Mouse (Mus musculus): ENCODE data around the gene Grin2d.
A peak's percentile ranks its signal among the peaks of the same experiment; 100 is the strongest.

Grin2d gene

GRCm38 (mm10) chr7:45853089-45853488 is 25.1 kb downstream of the Grin2d start:
- DNase-seq (ENCODE audit: low read depth, low spot score): no peak

DNA sequence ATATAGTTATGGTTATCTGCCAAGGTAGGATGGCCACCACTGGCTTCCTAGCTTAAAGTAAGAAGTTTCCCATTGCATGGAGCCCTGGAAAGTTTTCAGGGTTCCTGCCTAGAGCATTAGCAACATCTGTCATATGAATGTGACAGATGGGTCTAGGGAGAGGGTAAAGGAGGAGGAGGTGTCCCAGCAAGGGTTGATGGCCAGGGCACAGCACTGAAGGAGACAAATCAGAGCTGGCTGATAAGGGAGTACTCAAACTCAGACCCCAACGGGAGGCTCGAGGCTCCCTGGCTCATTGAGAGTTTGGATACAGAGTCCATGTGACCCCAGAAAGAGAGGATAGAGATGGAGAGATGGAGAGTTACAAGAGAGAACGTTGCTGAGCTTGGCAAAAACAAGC is 27.5 kb downstream of the Grin2d start:
- DNase-seq (ENCODE audit: low read depth, low spot score): no peak

- DNase-seq (ENCODE audit: low read depth, low spot score): no peak
These were observed 29.6 kb downstream of the Grin2d start for GRCm38 (mm10) chr7:45848447-45849027.

DNA sequence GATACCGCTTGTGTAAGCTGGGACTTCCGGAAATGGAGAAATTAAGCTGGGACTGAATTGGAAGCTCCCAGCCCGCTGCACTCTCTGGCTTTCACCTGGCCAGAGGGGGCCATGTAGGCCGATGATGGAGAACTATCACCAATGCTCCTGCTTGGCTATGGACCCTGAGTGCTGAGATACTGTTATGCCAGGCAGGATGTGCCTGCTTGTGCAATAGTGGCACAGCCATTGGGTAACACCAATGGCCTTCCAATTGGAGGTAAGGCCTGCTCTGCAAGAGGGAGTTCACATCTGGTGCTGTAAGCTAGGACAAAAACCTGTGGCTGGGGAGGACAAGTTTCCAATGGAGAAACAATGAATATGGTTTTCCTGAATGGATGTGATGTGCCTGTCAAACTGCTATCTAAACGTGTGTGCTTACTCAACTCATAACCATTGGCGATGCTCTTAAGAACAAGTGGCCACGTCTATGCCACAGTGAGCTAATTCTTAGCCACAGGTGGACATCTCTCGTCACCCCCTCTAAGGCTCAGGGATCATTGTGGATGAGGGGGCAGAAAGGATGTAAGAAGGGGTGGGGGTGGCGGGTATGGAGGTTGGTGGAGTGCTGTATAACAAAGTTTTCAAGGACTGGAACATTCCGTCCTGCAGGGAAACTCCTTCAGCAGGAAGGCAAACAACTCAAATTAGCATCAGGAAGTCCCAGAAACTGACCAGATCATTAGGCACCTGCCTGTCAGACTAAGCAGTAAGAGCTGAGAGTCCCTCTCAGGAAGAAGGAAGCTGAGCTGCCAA is 35.0 kb downstream of the Grin2d start:
- DNase-seq (ENCODE audit: low read depth, low spot score): no peak

- DNase-seq (ENCODE audit: low read depth, low spot score): no peak
These were observed 44.3 kb downstream of the Grin2d start for GRCm38 (mm10) chr7:45833924-45834323.

GRCm38 (mm10) chr7:45833148-45833790 is 44.9 kb downstream of the Grin2d start:
- no peak for DNase-seq (ENCODE audit: low read depth, low spot score)

DNA sequence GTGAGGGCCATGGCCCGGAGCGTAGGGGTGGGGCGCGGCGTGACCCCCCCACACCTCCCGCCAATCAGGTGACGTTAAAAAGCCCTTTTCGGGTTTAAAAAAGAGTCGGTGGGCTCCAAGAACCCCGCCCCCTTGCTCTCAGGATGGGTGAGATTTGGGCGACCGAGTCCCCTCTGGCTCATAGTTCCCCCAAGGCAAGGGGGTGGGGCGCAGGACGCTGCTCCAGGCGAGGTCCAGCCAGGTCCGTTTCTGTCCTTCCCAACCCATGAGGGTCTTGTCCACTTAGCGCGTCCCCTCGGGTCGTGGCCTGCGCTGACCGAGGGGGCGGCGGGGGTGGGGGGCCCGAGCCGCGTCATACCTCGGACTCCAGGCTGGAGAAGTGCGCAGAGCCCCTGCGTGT is 45.8 kb downstream of the Grin2d start:
- DNase-seq (ENCODE audit: low read depth, low spot score): no peak

- DNase-seq (ENCODE audit: low read depth, low spot score): no peak
These were observed 47.1 kb downstream of the Grin2d start for GRCm38 (mm10) chr7:45831128-45831525.

- peak; percentile 84 for DNase-seq (ENCODE audit: low read depth, low spot score)
These were observed 47.6 kb downstream of the Grin2d start, which contains the start of gene Grwd1 for GRCm38 (mm10) chr7:45830427-45831127. Gene Grwd1 (minus strand): TSS chr7:45830944.

DNA sequence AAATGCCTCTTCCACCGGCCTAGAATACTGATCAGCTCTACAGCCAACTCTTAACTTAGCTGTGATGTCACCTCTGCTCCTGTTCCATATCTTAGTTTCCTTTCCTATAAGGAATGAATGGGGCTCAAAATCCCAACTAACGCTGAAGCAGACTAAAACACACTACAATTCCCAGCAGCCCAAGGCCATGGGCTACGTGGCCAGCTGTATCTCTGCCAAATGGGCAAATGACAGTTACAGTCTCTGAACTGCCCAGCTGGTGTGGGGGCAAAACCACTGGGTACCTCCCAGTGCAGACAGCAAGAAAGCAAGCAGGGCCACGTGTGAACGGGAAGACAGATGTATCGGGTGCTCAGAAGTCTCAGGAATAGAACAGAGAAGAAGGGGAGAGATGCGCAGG is 51.5 kb downstream of the Grin2d start:
- DNase-seq (ENCODE audit: low read depth, low spot score): no peak

- no peak for DNase-seq (ENCODE audit: low read depth, low spot score)
These were observed 53.6 kb downstream of the Grin2d start, which contains the start of gene Kcnj14 for GRCm38 (mm10) chr7:45824598-45824997. Gene Kcnj14 (minus strand): TSS chr7:45824782.

DNA sequence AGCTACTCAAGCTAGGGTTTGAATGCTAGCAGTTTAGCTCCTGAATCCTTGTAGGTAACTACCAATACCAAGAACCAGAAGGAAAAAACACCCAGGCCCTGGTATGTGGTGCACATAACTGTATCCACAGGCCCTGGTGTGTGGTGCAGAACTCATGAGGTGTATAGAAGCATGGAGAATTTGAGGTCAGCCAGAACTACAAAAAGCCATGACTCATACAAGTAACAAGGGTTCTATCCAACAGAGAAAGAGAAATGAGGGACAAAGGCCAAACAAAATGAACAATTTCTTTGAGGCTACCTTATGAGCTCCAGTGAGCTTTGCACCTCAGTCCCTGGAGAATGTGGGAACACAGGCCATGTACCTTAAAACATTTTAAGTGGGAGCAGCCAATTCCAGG is 57.3 kb downstream of the Grin2d start:
- no peak for DNase-seq (ENCODE audit: low read depth, low spot score)

GRCm38 (mm10) chr7:45819843-45820242 is 58.3 kb downstream of the Grin2d start:
- DNase-seq (ENCODE audit: low read depth, low spot score): no peak

DNA sequence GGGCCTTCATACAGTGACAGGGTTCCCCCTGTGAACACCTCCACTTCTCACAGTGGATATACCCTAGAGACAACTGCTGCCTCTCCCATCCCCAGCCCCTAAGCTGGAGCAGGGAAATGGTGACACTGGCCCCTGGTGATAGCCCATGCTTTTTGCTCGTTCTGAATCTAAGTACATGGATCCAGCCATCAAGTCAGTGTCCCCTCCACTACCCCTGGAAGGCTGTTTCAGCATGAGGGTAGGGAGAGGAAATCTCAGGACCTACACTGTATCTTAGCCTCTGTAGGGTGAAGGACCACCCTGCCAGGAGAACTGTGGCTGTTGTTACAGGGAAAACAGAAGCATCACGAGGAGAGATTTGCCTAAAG is 62.2 kb downstream of the Grin2d start:
- no peak for DNase-seq (ENCODE audit: low read depth, low spot score)

DNA sequence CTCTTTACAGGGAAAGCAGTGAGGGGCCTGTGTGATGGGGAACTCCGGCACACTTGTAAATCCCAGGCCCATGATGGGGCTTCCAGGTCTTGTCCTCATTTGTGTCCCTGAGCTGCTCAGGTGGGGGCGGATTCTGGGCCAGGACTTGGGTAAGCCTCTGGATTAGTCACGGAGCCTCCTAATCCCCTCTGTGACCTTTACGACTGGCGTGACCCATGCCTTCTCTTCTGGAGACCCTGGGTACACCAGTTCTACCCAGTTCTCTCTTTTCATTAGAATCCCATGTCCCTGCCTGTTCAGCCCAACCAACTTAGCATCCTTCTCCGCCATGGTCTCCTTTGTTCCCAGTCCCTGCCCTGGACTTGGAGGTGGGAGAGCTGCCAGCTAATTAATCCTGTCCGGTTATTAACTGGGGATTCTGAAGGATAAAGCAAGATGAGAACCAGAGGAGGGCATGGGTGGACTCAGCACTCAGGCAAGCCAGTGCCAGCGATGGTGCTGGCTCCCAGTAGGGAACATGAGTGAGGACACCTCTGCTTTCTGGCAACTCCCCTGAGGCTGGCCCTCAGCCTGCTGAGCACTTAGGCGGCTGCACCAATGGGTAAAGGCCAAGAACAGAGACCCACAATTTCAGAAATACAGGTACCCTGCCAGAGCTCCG is 62.7 kb downstream of the Grin2d start:
- no peak for DNase-seq (ENCODE audit: low read depth, low spot score)

DNA sequence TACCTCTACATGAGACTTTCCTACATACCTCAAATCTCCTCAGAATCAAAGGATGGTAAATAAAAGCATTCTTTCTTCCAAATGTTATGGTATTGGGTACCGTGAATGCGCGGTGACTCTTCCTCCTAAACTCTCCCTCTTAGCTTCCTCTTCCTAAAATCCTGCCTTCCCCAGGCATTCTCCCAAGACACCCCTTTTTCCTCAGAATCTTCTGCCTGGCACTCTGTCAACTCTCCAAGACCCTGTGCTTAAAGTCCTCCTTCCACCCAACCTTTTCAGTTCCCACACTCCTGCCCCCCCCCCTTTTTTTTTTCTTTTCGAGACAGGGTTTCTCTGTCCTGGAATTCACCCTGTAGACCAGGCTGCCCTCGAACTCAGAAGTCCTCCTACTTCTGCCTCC is 63.3 kb downstream of the Grin2d start:
- no peak for DNase-seq (ENCODE audit: low read depth, low spot score)

DNA sequence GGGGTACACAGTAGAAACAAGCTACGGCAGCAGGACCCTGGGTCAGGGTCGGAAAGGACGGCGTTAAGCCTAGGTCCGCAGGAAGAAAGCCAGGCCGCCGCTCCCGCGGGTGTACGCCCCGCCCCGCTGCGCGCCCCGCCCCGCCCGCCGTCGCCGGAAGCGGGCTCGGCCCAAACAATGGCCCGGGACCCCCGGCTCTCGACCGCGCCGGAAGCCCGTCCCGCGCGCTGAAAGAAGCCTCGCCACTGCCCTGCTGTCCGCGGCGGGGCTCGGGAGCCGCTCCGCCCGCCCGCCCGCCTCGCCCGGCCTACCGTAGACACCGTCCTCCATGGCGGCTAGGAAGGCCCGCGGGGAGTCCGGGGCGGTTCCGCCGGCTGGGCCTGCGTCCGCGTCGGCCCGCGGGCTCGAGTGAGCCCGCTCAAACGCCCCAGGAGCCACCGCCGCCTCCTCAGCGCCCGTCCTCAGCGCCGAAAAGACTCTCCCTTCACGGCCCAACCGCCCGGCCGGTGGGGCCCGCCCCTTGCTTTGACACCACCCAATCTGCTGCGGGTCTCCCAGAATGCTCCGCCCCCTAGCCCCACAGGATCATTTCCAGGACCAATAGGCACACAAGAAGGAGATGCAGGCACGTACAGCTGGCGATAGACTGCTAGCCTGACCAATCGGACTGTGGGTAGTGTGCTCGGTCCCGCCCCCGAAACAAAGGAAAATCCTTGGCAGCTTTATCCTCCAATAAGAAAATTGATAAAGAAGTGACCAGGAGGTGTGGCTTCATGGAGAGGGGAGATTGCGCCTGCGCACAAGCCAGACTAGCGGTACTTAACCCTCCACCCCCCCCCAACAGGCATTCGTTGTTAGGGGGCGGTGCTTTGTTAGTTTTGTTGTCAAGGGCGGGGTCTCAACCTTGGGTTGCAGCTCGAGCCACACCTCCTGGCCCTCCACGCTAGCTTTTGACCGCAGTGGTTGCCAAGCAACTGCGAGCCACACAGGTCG is 64.1 kb downstream of the Grin2d start, which contains the start of gene Cyth2:
TSS of gene Cyth2 (minus strand) at position 795 of the 993 bp plus-strand sequence.
- peak; percentile 98 for DNase-seq (ENCODE audit: low read depth, low spot score)

DNA sequence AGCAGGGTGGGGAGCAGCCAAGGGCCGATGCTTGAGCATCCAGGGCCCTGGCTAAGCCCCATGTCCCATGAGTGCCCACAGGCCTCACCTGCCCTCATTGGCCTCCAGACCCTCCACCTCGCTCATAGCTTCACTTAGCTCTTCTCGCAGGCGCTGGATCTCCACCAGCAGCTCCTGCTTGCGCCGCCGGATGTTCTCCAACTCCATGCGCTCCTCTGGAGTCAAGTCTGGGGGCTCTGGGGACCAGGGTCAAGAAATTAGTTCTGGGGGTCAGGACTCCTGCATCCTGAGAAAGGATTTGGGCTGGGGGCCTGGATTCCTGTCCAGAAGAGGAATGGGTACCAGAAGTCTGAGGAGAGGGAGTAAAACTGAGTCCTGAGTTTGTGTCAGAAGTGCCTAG is 65.3 kb downstream of the Grin2d start:
- DNase-seq (ENCODE audit: low read depth, low spot score): no peak

GRCm38 (mm10) chr7:45809276-45810075 is 68.7 kb downstream of the Grin2d start:
- no peak for DNase-seq (ENCODE audit: low read depth, low spot score)

Data from WW6 (cell line).